Mouse (Mus musculus) cerebellum, adult 2 months (tissue): ENCODE results near the gene Casc4.

ENCODE experiments used
- CTCF ChIP-seq: fragments of 200-500 bp; IDR thresholded peaks from 2 replicates; pipeline ENCODE4 v1.5.1; 2011; ENCODE audit warnings: low read depth, mild to moderate bottlenecking, control low read depth, low read length, moderate library complexity, borderline replicate concordance; ENCODE audit not compliant: insufficient read depth
- POLR2A ChIP-seq: fragments of 200-500 bp; IDR thresholded peaks from 2 replicates; pipeline ENCODE4 v1.6.1; 2011; ENCODE audit warnings: low read length, control low read depth, borderline replicate concordance; ENCODE audit not compliant: insufficient read depth

GRCm38 (mm10) chr2:121885509-121886106 lies 18.8 kb downstream of the Casc4 start:
- no peak for TF ChIP-seq POLR2A
- TF ChIP-seq CTCF = no peak
